Mouse (Mus musculus) midbrain, embryonic 11.5 days (tissue): Measurements from ENCODE around the gene Rtn4rl1. TPM values are rescaled to one million over a fixed set of nuclear protein-coding genes. Genes with fewer than 3 reads are reported as not detected.

Experiments used
- ATAC-seq: fragments of 200-750 bp; cut with Nextera tagmentation; 2 replicates; pipeline ENCODE4 v1.8.0; 2017; ENCODE audit warnings: moderate TSS enrichment, moderate library complexity; ENCODE audit not compliant: low FRiP score
- DNase-seq: peaks from one replicate; pipeline ENCODE4 v3.0.0; 2015; ENCODE audit warnings: low spot score; ENCODE audit errors: missing footprints
- H3K27ac ChIP-seq: fragments of 300-500 bp; sonication (generic); 2 replicates; pipeline ENCODE4 v1.5.1; 2014; ENCODE audit warnings: low read depth, low read length
- H3K27me3 ChIP-seq: fragments of 300-500 bp; sonication (generic); 2 replicates; pipeline ENCODE4 v1.6.1; 2014; ENCODE audit warnings: mild to moderate bottlenecking, low read length, moderate library complexity, mixed read lengths; ENCODE audit not compliant: control insufficient read depth, insufficient read depth
- H3K36me3 ChIP-seq: fragments of 300-500 bp; sonication (generic); 2 replicates; pipeline ENCODE4 v1.6.1; 2014; ENCODE audit warnings: mild to moderate bottlenecking, low read length, moderate library complexity, mixed read lengths; ENCODE audit not compliant: control insufficient read depth, insufficient read depth
- H3K4me1 ChIP-seq: fragments of 300-500 bp; sonication (generic); 2 replicates; pipeline ENCODE4 v1.6.1; 2014; ENCODE audit warnings: low read length; ENCODE audit not compliant: control insufficient read depth, insufficient read depth
- H3K4me2 ChIP-seq: fragments of 300-500 bp; sonication (generic); 2 replicates; pipeline ENCODE4 v1.6.1; 2014; ENCODE audit warnings: mild to moderate bottlenecking, moderate library complexity
- H3K4me3 ChIP-seq: fragments of 300-500 bp; sonication (generic); 2 replicates; pipeline ENCODE4 v1.5.1; 2014; ENCODE audit warnings: low read depth, low read length
- H3K9ac ChIP-seq: fragments of 300-500 bp; sonication (generic); 2 replicates; pipeline ENCODE4 v1.6.1; 2014; ENCODE audit warnings: low read length
- H3K9me3 ChIP-seq: fragments of 300-500 bp; sonication (generic); 2 replicates; pipeline ENCODE4 v1.6.1; 2016; ENCODE audit warnings: low read length; ENCODE audit not compliant: control insufficient read depth
- WGBS: fragments of 180-500 bp; shearing (Covaris S2); extraction: QIAGEN DNeasy Blood & Tissue Kit; methylation state at CpG from one replicate; pipeline ENCODE4 v1.1.7; 2014; 5-methylcytosine and 5-hydroxymethylcytosine counted together
- polyA plus RNA-seq: library from polyadenylated mRNA; unstranded; fragments of >200 nt; fragmentation: Nextera tagmentation; extraction: Ambion mirVana; gene quantifications from 2 replicates; pipeline ENCODE4 v1.2.1, GENCODE M21; 2014

The Rtn4rl1 gene
- polyA plus RNA-seq, 1 experiment from 2014 or later, result 4.6 TPM

- ATAC-seq (no peak), DNase-seq (peak; percentile 0)
- Histone ChIP-seq H3K4me3 (no peak overlapping the region), H3K36me3 (no peaks in the 10 kb centered on the region), H3K4me1 (no peaks in the 10 kb centered on the region), H3K27ac (no peak overlapping the region), H3K9me3 (no peaks in the 10 kb centered on the region), H3K4me2 (no peak overlapping the region), H3K9ac (no peak overlapping the region), H3K27me3 (peaks cover 10% of the 10 kb centered on the region)
- WGBS, result 90% methylated on average over 6 of the region's 6 CpGs
Measured at GRCm38 (mm10) chr11:75230272-75230760, 36.7 kb downstream of the Rtn4rl1 start.

GRCm38 (mm10) chr11:75231756-75232155 lies 38.2 kb downstream of the Rtn4rl1 start:
- Histone ChIP-seq H3K9ac (no peak overlapping the region), H3K27me3 (peaks cover 11% of the 10 kb centered on the region), H3K9me3 (no peaks in the 10 kb centered on the region), H3K4me3 (no peak overlapping the region), H3K4me1 (no peaks in the 10 kb centered on the region), H3K36me3 (no peaks in the 10 kb centered on the region), H3K4me2 (no peak overlapping the region), H3K27ac (no peak overlapping the region)
- DNase-seq (peak; percentile 94), ATAC-seq (peak; percentile 64)
- WGBS, result 9% methylated on average over 7 of the region's 7 CpGs

- Histone ChIP-seq H3K27me3 (peaks cover 11% of the 10 kb centered on the region), H3K27ac (no peak overlapping the region)
- WGBS, result 86% methylated on average over 4 of the region's 4 CpGs
Measured at GRCm38 (mm10) chr11:75232434-75232833, 38.9 kb downstream of the Rtn4rl1 start.

GRCm38 (mm10) chr11:75234745-75235144 lies 41.2 kb downstream of the Rtn4rl1 start:
- Histone ChIP-seq H3K4me2 (no peak overlapping the region), H3K9ac (no peak overlapping the region), H3K9me3 (no peaks in the 10 kb centered on the region), H3K4me1 (no peaks in the 10 kb centered on the region), H3K27me3 (peaks cover 11% of the 10 kb centered on the region), H3K36me3 (no peaks in the 10 kb centered on the region), H3K4me3 (no peak overlapping the region), H3K27ac (no peak overlapping the region)
- no peak for ATAC-seq
- no peak for DNase-seq
- WGBS, result 16% methylated on average over 16 of the region's 16 CpGs

More at GRCm38 (mm10) chr11:75232434-75232833, 38.9 kb downstream of the Rtn4rl1 start:
- H3K4me1 ChIP-seq, result no peaks in the 10 kb centered on the region
- peak; percentile 49 for DNase-seq
- no peaks in the 10 kb centered on the region for H3K36me3 ChIP-seq
- H3K4me2 ChIP-seq, result no peak overlapping the region
- H3K9me3 ChIP-seq, result no peaks in the 10 kb centered on the region
- no peak overlapping the region for H3K9ac ChIP-seq
- H3K4me3 ChIP-seq, result no peak overlapping the region
- ATAC-seq, result no peak

GRCm38 (mm10) chr11:75240158-75240934 lies 46.8 kb downstream of the Rtn4rl1 start:
- peaks cover under 1% of the 10 kb centered on the region; the same call in 1 of the 2 replicates for H3K27me3 ChIP-seq
- H3K4me1 ChIP-seq, result peaks cover 2% of the 10 kb centered on the region
- no peak overlapping the region for H3K4me3 ChIP-seq
- WGBS, result 78% methylated on average over 13 of the region's 13 CpGs
- no peak overlapping the region for H3K9ac ChIP-seq
- DNase-seq (no peak), ATAC-seq (no peak)
- no peaks in the 10 kb centered on the region for H3K9me3 ChIP-seq
- no peak overlapping the region for H3K4me2 ChIP-seq
- H3K27ac ChIP-seq, result no peak overlapping the region
- no peaks in the 10 kb centered on the region for H3K36me3 ChIP-seq

- Histone ChIP-seq H3K4me1 (peaks cover 7% of the 10 kb centered on the region), H3K27ac (no peak overlapping the region), H3K4me3 (no peak overlapping the region), H3K36me3 (no peaks in the 10 kb centered on the region), H3K9ac (no peak overlapping the region), H3K4me2 (no peak overlapping the region), H3K27me3 (no peaks in the 10 kb centered on the region), H3K9me3 (no peaks in the 10 kb centered on the region)
- DNase-seq (peak; percentile 4), ATAC-seq (no peak)
- 87% methylated on average over 9 of the region's 9 CpGs for WGBS
Measured at GRCm38 (mm10) chr11:75242710-75243255, 49.2 kb downstream of the Rtn4rl1 start.

- Histone ChIP-seq H3K9ac (no peak overlapping the region), H3K36me3 (no peaks in the 10 kb centered on the region), H3K4me1 (peaks cover 9% of the 10 kb centered on the region), H3K9me3 (no peaks in the 10 kb centered on the region), H3K4me3 (no peak overlapping the region), H3K4me2 (no peak overlapping the region), H3K27ac (no peak overlapping the region), H3K27me3 (no peaks in the 10 kb centered on the region)
- ATAC-seq, result no peak
- WGBS, result 87% methylated on average over 11 of the region's 11 CpGs
- DNase-seq, result peak; percentile 64
Measured at GRCm38 (mm10) chr11:75244368-75245275, 51.0 kb downstream of the Rtn4rl1 start.

GRCm38 (mm10) chr11:75245372-75246330 lies 52.1 kb downstream of the Rtn4rl1 start:
- Histone ChIP-seq H3K9ac (no peak overlapping the region), H3K4me3 (no peak overlapping the region), H3K27ac (no peak overlapping the region), H3K4me2 (no peak overlapping the region), H3K9me3 (no peaks in the 10 kb centered on the region), H3K27me3 (no peaks in the 10 kb centered on the region), H3K36me3 (no peaks in the 10 kb centered on the region), H3K4me1 (peaks cover 9% of the 10 kb centered on the region)
- ATAC-seq (peak; percentile 16; the same call in 1 of the 2 replicates), DNase-seq (peak; percentile 72)
- WGBS, result 56% methylated on average over 16 of the region's 16 CpGs
